Mouse (Mus musculus) kidney, adult 2 months (tissue): ENCODE measurements around the gene Kcnip4. TPM values are rescaled to one million over a fixed set of nuclear protein-coding genes. Genes with fewer than 3 reads are reported as not detected.

Source experiments
- DNase-seq: peaks from one replicate; pipeline ENCODE4 v3.0.0; 2021
- H3K27ac ChIP-seq: fragments of 200-500 bp; 2 replicates; pipeline ENCODE4 v1.5.1; 2012; ENCODE audit warnings: low read depth, low read length, control low read depth, inconsistent platforms; ENCODE audit not compliant: insufficient read depth
- H3K27me3 ChIP-seq: fragments of 200-500 bp; replicated peaks from 2 replicates; pipeline ENCODE4 v1.6.1; 2012; ENCODE audit warnings: mild to moderate bottlenecking, moderate library complexity, low read length, inconsistent platforms; ENCODE audit not compliant: control insufficient read depth, insufficient read depth
- H3K36me3 ChIP-seq: fragments of 200-500 bp; 2 replicates; pipeline ENCODE4 v1.6.1; 2012; ENCODE audit warnings: mild to moderate bottlenecking, moderate library complexity, low read length, inconsistent platforms; ENCODE audit not compliant: control insufficient read depth, insufficient read depth
- H3K4me1 ChIP-seq: fragments of 200-500 bp; 2 replicates; pipeline ENCODE4 v1.6.1; 2011; ENCODE audit warnings: low read length; ENCODE audit not compliant: control insufficient read depth, insufficient read depth
- H3K4me3 ChIP-seq: fragments of 200-500 bp; 2 replicates; pipeline ENCODE4 v1.5.1; 2011; ENCODE audit warnings: mild to moderate bottlenecking, low read depth, low read length, control low read depth; ENCODE audit not compliant: insufficient read depth
- CTCF ChIP-seq: fragments of 200-500 bp; conservative IDR thresholded peaks from 2 replicates; pipeline ENCODE4 v1.5.1; 2011; ENCODE audit warnings: low read depth, mild to moderate bottlenecking, control low read depth, low read length, moderate library complexity, mixed read lengths; ENCODE audit not compliant: insufficient read depth, insufficient read length
- POLR2A ChIP-seq: fragments of 200-500 bp; IDR thresholded peaks from one replicate; pipeline ENCODE4 v1.6.1; 2011; ENCODE audit warnings: low read depth, low read length, control low read depth
- WGBS: fragments of 180-500 bp; shearing (Covaris S2); methylation state at CpG from one replicate; pipeline ENCODE4 v1.1.7; 2018; 5-methylcytosine and 5-hydroxymethylcytosine counted together
- polyA plus RNA-seq: library from polyadenylated mRNA; depleted of rRNA; stranded (reverse); fragments of >200 nt; gene quantifications from 2 replicates; pipeline ENCODE4 v1.2.3, GENCODE M21; 2012

Gene Kcnip4
- polyA plus RNA-seq, 1 experiment = 0.13 TPM

GRCm38 (mm10) chr5:48349309-48349708 lies 1175.4 kb downstream of the Kcnip4 start:
- no peak for DNase-seq
- Histone ChIP-seq H3K27ac (no peak overlapping the region), H3K4me3 (no peak overlapping the region), H3K4me1 (no peaks in the 10 kb centered on the region), H3K27me3 (no peaks in the 10 kb centered on the region), H3K36me3 (no peaks in the 10 kb centered on the region)
- TF ChIP-seq CTCF (no peak), POLR2A (no peak)
- 87% methylated on average over 1 of the region's 1 CpGs for WGBS

GRCm38 (mm10) chr5:48345983-48346648 lies 1178.6 kb downstream of the Kcnip4 start:
- Histone ChIP-seq H3K4me1 (no peaks in the 10 kb centered on the region), H3K36me3 (no peaks in the 10 kb centered on the region), H3K4me3 (no peak overlapping the region), H3K27me3 (no peaks in the 10 kb centered on the region), H3K27ac (no peak overlapping the region)
- DNase-seq = no peak
- WGBS = 77% methylated on average over 2 of the region's 2 CpGs
- TF ChIP-seq CTCF (no peak), POLR2A (no peak)

DNA sequence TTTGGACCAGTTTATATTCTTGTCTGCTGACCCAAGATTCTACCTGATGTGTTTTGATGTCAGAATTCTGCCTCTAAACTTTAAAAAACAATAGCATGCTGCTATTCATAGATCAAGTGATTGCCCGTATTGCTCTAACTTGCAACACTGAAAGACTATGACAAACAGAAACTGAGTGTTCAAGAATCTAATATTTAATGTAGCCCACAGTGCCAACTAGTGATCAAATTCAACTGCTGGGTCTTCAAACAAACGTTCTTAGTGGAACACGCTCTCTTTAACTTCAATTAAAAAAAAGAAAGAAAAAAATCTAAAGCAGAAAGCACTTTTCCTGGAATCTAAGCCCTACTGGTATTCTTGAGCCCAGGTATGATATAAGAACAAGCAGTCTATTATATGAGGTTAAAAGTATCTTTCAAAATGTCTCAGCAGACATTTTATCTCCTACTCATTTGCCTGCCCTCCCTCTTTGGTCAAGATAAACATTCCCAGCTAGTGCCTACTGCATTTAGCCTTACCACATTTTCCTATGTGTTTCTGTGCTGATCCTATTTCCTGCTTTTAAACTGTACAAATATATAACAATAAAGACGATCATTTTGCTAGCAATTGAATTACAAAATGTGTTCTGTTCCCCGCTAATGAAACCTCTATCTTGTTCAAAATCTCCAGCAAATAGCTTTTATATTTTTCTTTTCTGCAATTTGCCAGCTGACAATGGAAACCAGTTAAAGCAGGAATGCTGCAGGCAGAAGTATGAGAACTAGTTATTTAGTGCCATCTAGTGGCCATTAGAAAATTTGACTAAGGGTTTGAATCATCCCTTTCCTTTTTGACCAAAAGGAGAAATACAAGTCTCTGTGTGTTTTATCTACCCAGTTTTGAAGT lies 1179.4 kb downstream of the Kcnip4 start:
- no peak for TF ChIP-seq CTCF
- TF ChIP-seq POLR2A = no peak
- no peaks in the 10 kb centered on the region for H3K27me3 ChIP-seq
- H3K36me3 ChIP-seq = no peaks in the 10 kb centered on the region
- no peak overlapping the region for H3K27ac ChIP-seq
- 42% methylated on average over 5 of the region's 5 CpGs for WGBS
- peak; percentile 36 for DNase-seq
- H3K4me1 ChIP-seq = no peaks in the 10 kb centered on the region
- no peak overlapping the region for H3K4me3 ChIP-seq

DNA sequence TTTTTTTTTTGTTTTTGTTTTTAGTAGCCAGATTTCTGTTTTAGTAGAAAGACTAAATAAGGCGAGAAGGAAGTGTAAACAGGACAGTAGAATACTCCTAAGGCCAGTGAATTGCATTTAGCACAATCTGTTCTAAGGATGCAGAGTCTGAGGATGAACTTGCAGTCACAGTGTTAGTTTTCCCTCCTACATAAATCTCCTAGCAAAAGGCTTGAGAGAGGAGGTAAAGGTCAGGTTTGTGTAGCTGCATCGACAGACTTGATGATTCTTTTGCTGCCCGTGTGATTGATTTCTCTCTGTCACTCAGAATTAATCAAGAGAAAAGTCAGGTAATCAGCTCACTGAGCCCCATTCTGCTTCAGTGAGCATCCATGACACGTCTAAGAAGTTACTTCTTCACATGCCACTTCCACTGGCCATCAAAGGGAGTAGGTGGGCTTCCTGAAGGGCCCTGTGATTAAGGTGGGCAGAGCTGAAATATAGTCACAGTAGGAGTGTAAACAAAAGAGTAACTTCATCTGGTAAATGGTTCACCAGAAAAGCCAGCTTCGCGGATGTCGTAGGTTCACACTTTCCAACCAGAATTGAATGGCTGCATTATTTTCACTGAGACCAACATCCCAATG lies 1183.8 kb downstream of the Kcnip4 start:
- Histone ChIP-seq H3K27me3 (no peaks in the 10 kb centered on the region), H3K36me3 (no peaks in the 10 kb centered on the region), H3K27ac (no peak overlapping the region), H3K4me1 (no peaks in the 10 kb centered on the region), H3K4me3 (no peak overlapping the region)
- DNase-seq = no peak
- 36% methylated on average over 7 of the region's 7 CpGs for WGBS
- TF ChIP-seq CTCF (no peak), POLR2A (no peak)
